Mouse (Mus musculus): ENCODE data around the gene Kcna2.

GRCm38 (mm10) chr3:107061468-107061867 lies 39.5 kb upstream of the Kcna2 start:
- no peak for TF ChIP-seq CTCF (IDR thresholded peaks at IDR 0.05; ENCODE audit: control insufficient read depth, insufficient read depth, insufficient read length)
- TF ChIP-seq MAX (IDR thresholded peaks at IDR 0.05): no peak
- TF ChIP-seq USF1 (IDR thresholded peaks at IDR 0.05; ENCODE audit: low read depth): no peak

Data from C2C12 (cell line).